Mouse (Mus musculus) midbrain, embryonic 11.5 days (tissue): Measurements from ENCODE around the gene Mtfr2. TPM values are rescaled to one million over a fixed set of nuclear protein-coding genes. Genes with fewer than 3 reads are reported as not detected.

Experiments
- ATAC-seq: fragments of 200-750 bp; cut with Nextera tagmentation; 2 replicates; pipeline ENCODE4 v1.8.0; 2017; ENCODE audit warnings: moderate TSS enrichment, moderate library complexity; ENCODE audit not compliant: low FRiP score
- DNase-seq: peaks from one replicate; pipeline ENCODE4 v3.0.0; 2015; ENCODE audit warnings: low spot score; ENCODE audit errors: missing footprints
- H3K27ac ChIP-seq: fragments of 300-500 bp; sonication (generic); 2 replicates; pipeline ENCODE4 v1.5.1; 2014; ENCODE audit warnings: low read depth, low read length
- H3K27me3 ChIP-seq: fragments of 300-500 bp; sonication (generic); 2 replicates; pipeline ENCODE4 v1.6.1; 2014; ENCODE audit warnings: mild to moderate bottlenecking, low read length, moderate library complexity, mixed read lengths; ENCODE audit not compliant: control insufficient read depth, insufficient read depth
- H3K36me3 ChIP-seq: fragments of 300-500 bp; sonication (generic); 2 replicates; pipeline ENCODE4 v1.6.1; 2014; ENCODE audit warnings: mild to moderate bottlenecking, low read length, moderate library complexity, mixed read lengths; ENCODE audit not compliant: control insufficient read depth, insufficient read depth
- H3K4me1 ChIP-seq: fragments of 300-500 bp; sonication (generic); 2 replicates; pipeline ENCODE4 v1.6.1; 2014; ENCODE audit warnings: low read length; ENCODE audit not compliant: control insufficient read depth, insufficient read depth
- H3K4me2 ChIP-seq: fragments of 300-500 bp; sonication (generic); 2 replicates; pipeline ENCODE4 v1.6.1; 2014; ENCODE audit warnings: mild to moderate bottlenecking, moderate library complexity
- H3K4me3 ChIP-seq: fragments of 300-500 bp; sonication (generic); 2 replicates; pipeline ENCODE4 v1.5.1; 2014; ENCODE audit warnings: low read depth, low read length
- H3K9ac ChIP-seq: fragments of 300-500 bp; sonication (generic); 2 replicates; pipeline ENCODE4 v1.6.1; 2014; ENCODE audit warnings: low read length
- H3K9me3 ChIP-seq: fragments of 300-500 bp; sonication (generic); 2 replicates; pipeline ENCODE4 v1.6.1; 2016; ENCODE audit warnings: low read length; ENCODE audit not compliant: control insufficient read depth
- WGBS: fragments of 180-500 bp; shearing (Covaris S2); extraction: QIAGEN DNeasy Blood & Tissue Kit; methylation state at CpG from one replicate; pipeline ENCODE4 v1.1.7; 2014; 5-methylcytosine and 5-hydroxymethylcytosine counted together
- polyA plus RNA-seq: library from polyadenylated mRNA; unstranded; fragments of >200 nt; fragmentation: Nextera tagmentation; extraction: Ambion mirVana; gene quantifications from 2 replicates; pipeline ENCODE4 v1.2.1, GENCODE M21; 2014

The Mtfr2 gene
- polyA plus RNA-seq, 1 experiment from 2014 or later = 1.4 TPM

GRCm38 (mm10) chr10:20372046-20372445 lies 24.5 kb downstream of the Mtfr2 start:
- H3K27me3 ChIP-seq = no peaks in the 10 kb centered on the region
- WGBS = 94% methylated on average over 5 of the region's 5 CpGs
- H3K4me1 ChIP-seq = no peaks in the 10 kb centered on the region
- no peaks in the 10 kb centered on the region for H3K36me3 ChIP-seq
- no peak overlapping the region for H3K4me3 ChIP-seq
- H3K9me3 ChIP-seq = no peaks in the 10 kb centered on the region
- no peak for DNase-seq
- H3K27ac ChIP-seq = no peak overlapping the region
- no peak for ATAC-seq
- H3K4me2 ChIP-seq = no peak overlapping the region
- no peak overlapping the region for H3K9ac ChIP-seq

GRCm38 (mm10) chr10:20377621-20378020 lies 30.1 kb downstream of the Mtfr2 start:
- ATAC-seq (no peak), DNase-seq (no peak)
- Histone ChIP-seq H3K4me1 (no peaks in the 10 kb centered on the region), H3K27ac (no peak overlapping the region), H3K4me3 (no peak overlapping the region), H3K27me3 (no peaks in the 10 kb centered on the region), H3K4me2 (no peak overlapping the region), H3K9me3 (no peaks in the 10 kb centered on the region), H3K9ac (no peak overlapping the region), H3K36me3 (no peaks in the 10 kb centered on the region)
- WGBS = 90% methylated on average over 9 of the region's 9 CpGs

GRCm38 (mm10) chr10:20379071-20379735 lies 31.6 kb downstream of the Mtfr2 start:
- 85% methylated on average over 9 of the region's 9 CpGs for WGBS
- H3K4me2 ChIP-seq = no peak overlapping the region
- no peaks in the 10 kb centered on the region for H3K9me3 ChIP-seq
- H3K36me3 ChIP-seq = no peaks in the 10 kb centered on the region
- ATAC-seq = no peak
- no peak overlapping the region for H3K9ac ChIP-seq
- no peak overlapping the region for H3K27ac ChIP-seq
- no peak for DNase-seq
- no peaks in the 10 kb centered on the region for H3K27me3 ChIP-seq
- no peaks in the 10 kb centered on the region for H3K4me1 ChIP-seq
- no peak overlapping the region for H3K4me3 ChIP-seq

- Histone ChIP-seq H3K36me3 (no peaks in the 10 kb centered on the region), H3K9me3 (no peaks in the 10 kb centered on the region), H3K27ac (no peak overlapping the region), H3K4me3 (no peak overlapping the region), H3K9ac (no peak overlapping the region), H3K4me2 (no peak overlapping the region), H3K4me1 (no peaks in the 10 kb centered on the region), H3K27me3 (no peaks in the 10 kb centered on the region)
- ATAC-seq (no peak), DNase-seq (no peak)
- WGBS = 91% methylated on average over 3 of the region's 3 CpGs
Measured at GRCm38 (mm10) chr10:20380798-20381197, 33.2 kb downstream of the Mtfr2 start.

GRCm38 (mm10) chr10:20381352-20381751 lies 33.8 kb downstream of the Mtfr2 start:
- Histone ChIP-seq H3K9me3 (no peaks in the 10 kb centered on the region), H3K27ac (no peak overlapping the region), H3K4me3 (no peak overlapping the region), H3K36me3 (no peaks in the 10 kb centered on the region), H3K4me2 (no peak overlapping the region), H3K9ac (no peak overlapping the region), H3K27me3 (no peaks in the 10 kb centered on the region), H3K4me1 (no peaks in the 10 kb centered on the region)
- DNase-seq = no peak
- WGBS = 82% methylated on average over 3 of the region's 3 CpGs
- ATAC-seq = no peak

GRCm38 (mm10) chr10:20382807-20383419 lies 35.3 kb downstream of the Mtfr2 start:
- WGBS = 79% methylated on average over 6 of the region's 6 CpGs
- peak; percentile 54; the same call in 1 of the 2 replicates for ATAC-seq

GRCm38 (mm10) chr10:20390568-20390967 lies 43.0 kb downstream of the Mtfr2 start:
- Histone ChIP-seq H3K27ac (no peak overlapping the region), H3K4me3 (no peak overlapping the region), H3K36me3 (no peaks in the 10 kb centered on the region), H3K9me3 (no peaks in the 10 kb centered on the region), H3K9ac (no peak overlapping the region), H3K4me2 (no peak overlapping the region), H3K27me3 (no peaks in the 10 kb centered on the region), H3K4me1 (no peaks in the 10 kb centered on the region)
- no peak for ATAC-seq
- no peak for DNase-seq
- WGBS = 71% methylated on average over 3 of the region's 3 CpGs

More at GRCm38 (mm10) chr10:20382807-20383419, 35.3 kb downstream of the Mtfr2 start:
- Histone ChIP-seq H3K4me1 (no peaks in the 10 kb centered on the region), H3K27ac (no peak overlapping the region), H3K9ac (no peak overlapping the region), H3K4me2 (no peak overlapping the region), H3K27me3 (no peaks in the 10 kb centered on the region), H3K9me3 (no peaks in the 10 kb centered on the region), H3K36me3 (no peaks in the 10 kb centered on the region), H3K4me3 (no peak overlapping the region)
- DNase-seq = no peak

GRCm38 (mm10) chr10:20394815-20395214 lies 47.2 kb downstream of the Mtfr2 start:
- H3K9ac ChIP-seq = no peak overlapping the region
- WGBS = 89% methylated on average over 5 of the region's 5 CpGs
- no peaks in the 10 kb centered on the region for H3K27me3 ChIP-seq
- H3K27ac ChIP-seq = no peak overlapping the region
- DNase-seq (no peak), ATAC-seq (no peak)
- no peaks in the 10 kb centered on the region for H3K36me3 ChIP-seq
- no peaks in the 10 kb centered on the region for H3K4me1 ChIP-seq
- H3K4me3 ChIP-seq = no peak overlapping the region
- H3K4me2 ChIP-seq = no peak overlapping the region
- no peaks in the 10 kb centered on the region for H3K9me3 ChIP-seq

GRCm38 (mm10) chr10:20395778-20396177 lies 48.2 kb downstream of the Mtfr2 start:
- H3K4me1 ChIP-seq = no peaks in the 10 kb centered on the region
- H3K9me3 ChIP-seq = no peaks in the 10 kb centered on the region
- WGBS = 93% methylated on average over 3 of the region's 3 CpGs

More at GRCm38 (mm10) chr10:20395778-20396177, 48.2 kb downstream of the Mtfr2 start:
- H3K27me3 ChIP-seq = no peaks in the 10 kb centered on the region
- H3K9ac ChIP-seq = no peak overlapping the region
- no peaks in the 10 kb centered on the region for H3K36me3 ChIP-seq
- no peak overlapping the region for H3K4me2 ChIP-seq
- no peak for ATAC-seq
- H3K27ac ChIP-seq = no peak overlapping the region
- H3K4me3 ChIP-seq = no peak overlapping the region
- DNase-seq = no peak
